Mouse (Mus musculus) hindbrain, embryonic 13.5 days (tissue): ENCODE data around the gene Nfya. TPM values are rescaled to one million over a fixed set of nuclear protein-coding genes. Genes with fewer than 3 reads are reported as not detected.
"Not testable (repeated sequence)": the region's sequence is repeated elsewhere in the genome, so short reads cannot be mapped to it uniquely, and the experiment has no call there.

Experiments used
- ATAC-seq: fragments of 200-750 bp; cut with Nextera tagmentation; 2 replicates; pipeline ENCODE4 v1.8.0; 2017; ENCODE audit warnings: moderate TSS enrichment; ENCODE audit not compliant: low FRiP score
- H3K27ac ChIP-seq: fragments of 300-500 bp; sonication (generic); 2 replicates; pipeline ENCODE4 v1.5.1; 2015; ENCODE audit warnings: inconsistent platforms, mild to moderate bottlenecking, moderate library complexity
- H3K27me3 ChIP-seq: fragments of 300-500 bp; sonication (generic); 2 replicates; pipeline ENCODE4 v1.6.1; 2015; ENCODE audit warnings: mild to moderate bottlenecking, inconsistent platforms
- H3K36me3 ChIP-seq: fragments of 300-500 bp; sonication (generic); 2 replicates; pipeline ENCODE4 v1.6.1; 2015; ENCODE audit warnings: mild to moderate bottlenecking, inconsistent platforms
- H3K4me1 ChIP-seq: fragments of 300-500 bp; sonication (generic); replicated peaks from 2 replicates; pipeline ENCODE4 v1.6.1; 2015; ENCODE audit warnings: inconsistent platforms
- H3K4me2 ChIP-seq: fragments of 300-500 bp; sonication (generic); 2 replicates; pipeline ENCODE4 v1.6.1; 2015; ENCODE audit warnings: inconsistent platforms, mild to moderate bottlenecking, moderate library complexity
- H3K4me3 ChIP-seq: fragments of 300-500 bp; sonication (generic); 2 replicates; pipeline ENCODE4 v1.5.1; 2015; ENCODE audit warnings: mild to moderate bottlenecking, inconsistent platforms
- H3K9ac ChIP-seq: fragments of 300-500 bp; sonication (generic); 2 replicates; pipeline ENCODE4 v1.6.1; 2015; ENCODE audit warnings: mild to moderate bottlenecking, inconsistent platforms
- H3K9me3 ChIP-seq: fragments of 300-500 bp; sonication (generic); 2 replicates; pipeline ENCODE4 v1.6.1; 2016; ENCODE audit warnings: inconsistent platforms
- WGBS: fragments of 180-500 bp; shearing (Covaris S2); methylation state at CpG from one replicate; pipeline ENCODE4 v1.1.7; 2015; 5-methylcytosine and 5-hydroxymethylcytosine counted together
- polyA plus RNA-seq: library from polyadenylated mRNA; unstranded; fragments of >200 nt; fragmentation: Nextera tagmentation; extraction: Ambion mirVana; gene quantifications from 2 replicates; pipeline ENCODE4 v1.2.1, GENCODE M21; 2015

Gene Nfya
- polyA plus RNA-seq, 1 experiment from 2014 or later: 13.8 TPM

DNA sequence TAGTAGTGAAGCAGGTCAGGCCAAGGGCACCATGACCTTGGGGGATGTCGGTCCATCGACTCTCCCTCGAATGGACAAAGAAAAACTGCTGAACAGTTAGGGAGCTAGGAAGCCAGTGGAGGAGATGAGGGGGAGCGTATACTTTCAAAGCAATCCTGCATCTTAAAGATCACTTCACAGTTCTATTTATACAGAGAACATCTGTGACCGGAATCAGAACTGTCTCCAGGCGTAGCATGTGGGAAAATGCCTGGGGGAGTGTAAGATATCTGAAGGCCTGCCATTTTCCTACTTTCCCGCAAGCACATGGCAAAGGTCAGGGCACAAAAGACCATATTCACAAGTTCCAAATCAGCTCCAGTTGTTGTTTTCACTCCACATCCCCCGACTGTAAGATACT, 36.7 kb downstream of the Nfya start:
- Histone ChIP-seq H3K4me1 (no peaks in the 10 kb centered on the region), H3K9ac (no peak overlapping the region), H3K4me3 (no peak overlapping the region), H3K9me3 (no peaks in the 10 kb centered on the region), H3K36me3 (no peaks in the 10 kb centered on the region), H3K27me3 (no peaks in the 10 kb centered on the region), H3K4me2 (no peak overlapping the region), H3K27ac (no peak overlapping the region)
- 80% methylated on average over 8 of the region's 8 CpGs for WGBS
- no peak for ATAC-seq

DNA sequence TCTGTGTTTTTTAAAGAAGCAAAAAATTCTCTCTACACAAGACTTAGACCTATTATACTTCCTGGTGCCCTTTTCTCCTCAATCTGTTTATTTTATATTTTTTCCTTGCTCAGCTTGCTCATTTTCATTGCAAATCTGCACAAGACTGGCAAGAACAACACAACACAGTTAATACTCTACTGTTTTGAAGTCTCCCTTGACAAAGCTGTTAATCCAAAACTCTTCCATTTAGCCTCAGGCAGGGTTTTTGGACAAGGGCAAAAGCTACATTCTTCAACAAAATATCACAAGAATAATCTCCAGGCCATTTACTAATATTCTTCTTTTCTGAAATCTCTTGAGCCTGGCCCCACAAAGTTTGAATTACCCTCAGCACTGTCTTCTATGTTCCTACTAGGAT, 38.1 kb downstream of the Nfya start:
- Histone ChIP-seq H3K36me3 (no peaks in the 10 kb centered on the region), H3K27me3 (no peaks in the 10 kb centered on the region), H3K9me3 (no peaks in the 10 kb centered on the region), H3K4me1 (no peaks in the 10 kb centered on the region), H3K4me3 (no peak overlapping the region), H3K27ac (no peak overlapping the region), H3K9ac (no peak overlapping the region), H3K4me2 (no peak overlapping the region)
- no peak for ATAC-seq

DNA sequence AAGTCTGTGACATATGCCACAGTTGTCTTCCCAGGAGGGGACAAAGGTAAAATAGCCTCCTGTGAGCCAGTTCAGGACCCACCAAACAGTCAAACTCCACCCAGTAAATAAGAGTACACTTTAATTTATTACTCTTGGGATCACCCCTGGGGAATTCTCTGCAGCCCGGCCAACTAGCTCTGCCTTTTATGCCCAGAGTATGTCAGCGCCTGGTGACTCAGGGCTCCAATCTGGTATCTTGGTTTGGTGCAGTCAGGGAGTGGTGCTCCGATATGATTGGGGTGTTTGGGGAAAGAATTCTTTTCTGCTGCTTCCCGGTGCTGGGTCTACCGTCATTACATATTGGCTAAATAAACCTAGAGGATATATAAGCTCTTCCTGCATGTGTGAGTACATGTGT, 42.9 kb downstream of the Nfya start:
- no peak overlapping the region for H3K4me3 ChIP-seq
- no peak overlapping the region for H3K4me2 ChIP-seq
- 89% methylated on average over 5 of the region's 5 CpGs for WGBS
- no peak overlapping the region for H3K9ac ChIP-seq
- no peaks in the 10 kb centered on the region for H3K36me3 ChIP-seq
- H3K4me1 ChIP-seq: no peaks in the 10 kb centered on the region
- no peak for ATAC-seq
- no peak overlapping the region for H3K27ac ChIP-seq
- H3K9me3 ChIP-seq: no peaks in the 10 kb centered on the region
- no peaks in the 10 kb centered on the region for H3K27me3 ChIP-seq

DNA sequence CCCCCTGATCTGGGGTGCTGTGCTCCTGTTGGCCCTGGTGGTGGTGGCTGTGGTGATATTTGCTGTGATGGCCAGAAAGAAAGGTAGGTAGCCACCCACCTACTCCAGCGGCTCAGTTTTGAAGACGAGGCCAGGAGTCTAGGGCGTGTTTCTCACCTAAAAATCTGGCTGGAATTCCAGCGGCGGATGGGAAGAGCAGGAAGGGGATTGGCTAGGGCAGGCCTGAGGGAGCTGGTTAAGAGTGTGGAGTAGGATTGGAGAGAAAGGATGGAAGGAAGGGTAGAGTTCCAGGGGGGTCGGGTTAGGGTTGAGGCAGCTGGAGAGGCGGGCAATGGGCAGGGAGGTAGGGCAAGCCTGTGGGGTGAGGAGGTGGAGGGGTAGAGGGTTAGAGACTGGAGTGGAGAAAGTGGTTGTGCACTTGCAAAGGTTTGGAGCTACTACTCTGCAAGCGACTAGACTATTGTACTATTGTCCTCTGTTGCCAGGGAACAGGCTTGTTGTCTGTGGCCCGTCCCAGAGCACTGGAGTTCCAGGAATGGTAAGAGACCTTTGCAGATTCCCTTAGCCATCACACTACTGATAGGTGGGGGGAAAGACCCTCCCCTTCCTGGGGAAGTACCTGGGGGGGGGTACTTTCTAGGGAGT, 44.1 kb downstream of the Nfya start:
- ATAC-seq: no peak
- Histone ChIP-seq H3K9ac (no peak overlapping the region), H3K9me3 (no peaks in the 10 kb centered on the region), H3K4me2 (no peak overlapping the region), H3K36me3 (no peaks in the 10 kb centered on the region), H3K27me3 (no peaks in the 10 kb centered on the region), H3K4me1 (no peaks in the 10 kb centered on the region), H3K4me3 (no peak overlapping the region), H3K27ac (no peak overlapping the region)
- 71% methylated on average over 9 of the region's 9 CpGs for WGBS

DNA sequence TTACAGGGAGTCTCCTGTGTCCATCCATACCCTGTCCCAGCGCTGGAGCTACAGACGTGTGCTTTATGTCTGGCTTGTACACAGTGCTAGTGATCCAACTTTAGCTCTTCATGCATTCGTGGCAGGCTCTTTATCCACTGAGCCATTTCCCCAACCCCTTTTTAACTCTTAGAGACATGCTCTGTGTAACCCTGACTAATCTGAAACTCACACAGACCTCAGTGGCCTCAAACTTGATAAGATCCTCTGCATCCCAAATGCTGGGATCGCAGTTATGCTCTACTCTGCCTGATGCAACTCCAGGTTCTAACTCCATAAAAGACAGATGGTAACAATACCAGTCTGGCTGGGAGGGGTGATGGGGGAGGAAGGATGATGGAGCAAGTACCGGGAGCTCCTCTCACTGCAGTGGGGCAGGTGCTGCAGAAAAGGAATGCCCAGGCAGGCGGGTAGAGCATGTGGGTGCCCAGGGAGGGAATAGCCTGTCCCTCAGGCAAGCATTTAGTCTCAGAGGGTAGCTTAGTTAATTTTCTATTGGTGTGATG, 46.2 kb downstream of the Nfya start:
- H3K27ac ChIP-seq: no peak overlapping the region
- no peaks in the 10 kb centered on the region for H3K4me1 ChIP-seq
- H3K9ac ChIP-seq: no peak overlapping the region
- 79% methylated on average over 6 of the region's 6 CpGs for WGBS
- H3K4me2 ChIP-seq: no peak overlapping the region
- no peak overlapping the region for H3K4me3 ChIP-seq
- H3K27me3 ChIP-seq: no peaks in the 10 kb centered on the region
- H3K9me3 ChIP-seq: no peaks in the 10 kb centered on the region
- H3K36me3 ChIP-seq: no peaks in the 10 kb centered on the region
- no peak for ATAC-seq

DNA sequence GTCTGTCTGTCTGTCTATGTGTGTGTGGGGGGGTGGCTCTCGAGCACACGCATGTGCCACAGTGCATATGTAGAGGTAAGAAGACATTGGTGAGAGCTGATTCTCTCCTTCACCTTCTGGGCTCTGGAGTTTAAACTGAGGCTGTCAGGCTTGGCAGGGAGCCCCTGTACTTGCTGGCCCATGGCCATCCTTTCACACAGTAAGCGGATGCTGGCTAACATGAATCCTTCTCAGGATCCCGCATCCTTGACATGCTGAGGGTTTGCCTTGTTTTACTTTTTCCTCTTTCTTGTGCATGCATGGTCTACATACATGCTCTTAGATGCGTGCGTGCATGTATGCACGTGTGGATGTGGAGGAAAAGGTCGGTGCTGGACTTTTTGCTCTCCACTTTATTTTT, 46.7 kb downstream of the Nfya start:
- no peaks in the 10 kb centered on the region for H3K4me1 ChIP-seq
- no peaks in the 10 kb centered on the region for H3K36me3 ChIP-seq
- H3K4me2 ChIP-seq: no peak overlapping the region
- H3K9me3 ChIP-seq: no peaks in the 10 kb centered on the region
- ATAC-seq: no peak
- no peak overlapping the region for H3K4me3 ChIP-seq
- H3K27ac ChIP-seq: no peak overlapping the region
- WGBS: 90% methylated on average over 8 of the region's 8 CpGs
- no peaks in the 10 kb centered on the region for H3K27me3 ChIP-seq
- H3K9ac ChIP-seq: no peak overlapping the region

DNA sequence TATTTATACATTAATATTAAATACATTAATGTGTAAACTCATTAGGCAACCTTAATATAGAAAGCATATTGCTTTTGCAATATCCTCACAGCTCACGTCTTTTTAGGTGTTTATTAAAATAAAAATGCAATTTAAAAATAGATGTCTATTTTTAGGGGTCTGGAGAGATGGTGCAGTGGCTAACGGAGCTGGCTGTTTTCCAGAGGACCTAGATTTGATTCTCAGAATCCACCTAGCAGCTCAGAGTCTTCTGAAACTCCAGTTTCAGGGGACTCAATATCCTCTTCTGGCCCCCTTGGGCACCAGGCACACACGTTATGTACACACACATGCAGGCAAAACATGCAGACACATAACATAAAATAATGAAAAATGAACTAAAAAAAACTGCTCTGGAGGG, 47.4 kb downstream of the Nfya start:
- Histone ChIP-seq H3K9ac (no peak overlapping the region), H3K4me1 (no peaks in the 10 kb centered on the region), H3K4me2 (no peak overlapping the region), H3K27ac (no peak overlapping the region), H3K27me3 (no peaks in the 10 kb centered on the region), H3K9me3 (no peaks in the 10 kb centered on the region), H3K36me3 (no peaks in the 10 kb centered on the region), H3K4me3 (no peak overlapping the region)
- WGBS: 76% methylated on average over 3 of the region's 3 CpGs
- ATAC-seq: no peak

DNA sequence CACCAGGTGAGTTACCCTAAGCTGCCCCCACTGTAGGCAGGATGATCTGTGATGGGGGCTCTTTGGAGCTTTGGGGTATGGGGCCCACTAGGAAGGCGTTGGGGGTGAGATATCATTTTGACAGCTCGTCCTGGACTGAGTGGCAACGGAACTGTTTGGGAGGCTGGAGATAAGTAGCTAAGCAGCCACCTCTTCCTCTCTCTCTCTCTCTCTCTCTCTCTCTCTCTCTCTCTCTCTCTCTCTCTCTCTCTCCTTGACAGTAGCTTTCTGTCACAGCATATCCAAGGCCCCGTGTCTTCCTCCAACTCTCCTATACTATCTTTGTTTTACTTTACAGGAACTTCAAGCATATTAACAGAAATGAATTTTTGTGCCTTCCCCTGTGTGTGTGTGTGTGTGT, 49.2 kb downstream of the Nfya start:
- Histone ChIP-seq H3K9me3 (no peaks in the 10 kb centered on the region), H3K4me1 (no peaks in the 10 kb centered on the region), H3K36me3 (no peaks in the 10 kb centered on the region), H3K27ac (no peak overlapping the region), H3K4me3 (no peak overlapping the region), H3K9ac (no peak overlapping the region), H3K4me2 (no peak overlapping the region), H3K27me3 (no peaks in the 10 kb centered on the region)
- WGBS: 91% methylated on average over 4 of the region's 4 CpGs
- no peak for ATAC-seq

DNA sequence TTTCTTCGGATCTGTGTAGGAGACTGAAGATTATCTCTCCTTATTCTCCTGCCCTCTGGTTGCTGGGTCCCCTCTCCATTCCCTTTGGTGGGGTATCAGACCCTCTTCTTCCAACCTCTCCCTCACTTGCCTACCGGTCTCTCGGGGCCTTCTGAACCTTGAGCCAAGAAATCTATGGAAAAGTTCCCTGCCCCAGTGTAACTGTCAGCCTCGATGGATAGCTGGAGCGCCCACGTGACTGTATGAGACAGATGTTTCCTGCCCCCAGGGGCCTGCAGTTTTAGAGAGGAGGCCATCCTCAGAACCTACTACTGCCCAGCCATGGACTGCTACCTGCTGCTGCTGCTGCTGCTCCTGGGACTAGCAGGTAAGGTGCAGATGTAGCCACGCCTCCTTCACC, 50.1 kb downstream of the Nfya start, which contains the start of gene Treml1:
Gene Treml1 (plus strand): TSS at position 301 of the 400 bp plus-strand sequence.
- Histone ChIP-seq H3K36me3 (no peaks in the 10 kb centered on the region), H3K9me3 (no peaks in the 10 kb centered on the region), H3K4me3 (no peak within 1 kb of the TSS), H3K4me1 (no peaks in the 10 kb centered on the region), H3K27me3 (no peaks in the 10 kb centered on the region), H3K27ac (no peak within 1 kb of the TSS), H3K9ac (no peak within 1 kb of the TSS), H3K4me2 (no peak within 1 kb of the TSS)
- no peak for ATAC-seq
- 83% methylated on average over 7 of the region's 7 CpGs for whole genome bisulfite sequencing

DNA sequence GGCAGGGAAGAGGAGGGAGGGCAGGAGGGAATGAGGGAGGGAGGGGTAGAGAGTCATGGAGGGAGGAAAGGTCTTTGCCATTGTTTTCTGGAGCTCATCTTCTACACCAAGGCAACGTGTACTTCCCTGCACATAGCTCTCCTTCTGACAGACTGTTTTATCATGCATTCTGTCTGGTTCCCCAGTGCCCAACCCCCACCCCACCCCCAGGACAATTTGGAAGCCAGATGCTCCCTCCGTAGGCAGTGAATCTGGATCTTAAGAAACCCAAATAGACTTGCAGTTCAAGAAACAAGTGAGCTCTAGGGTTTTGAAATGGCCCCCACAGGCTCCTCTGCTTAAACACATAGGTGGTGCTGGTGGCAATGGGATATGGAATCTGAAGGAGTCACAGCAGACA, 51.8 kb downstream of the Nfya start:
- no peak for ATAC-seq
- Histone ChIP-seq H3K4me3 (no peak overlapping the region), H3K4me2 (no peak overlapping the region), H3K9ac (no peak overlapping the region), H3K27ac (no peak overlapping the region), H3K4me1 (no peaks in the 10 kb centered on the region), H3K27me3 (no peaks in the 10 kb centered on the region), H3K9me3 (no peaks in the 10 kb centered on the region), H3K36me3 (no peaks in the 10 kb centered on the region)
- 33% methylated on average over 2 of the region's 2 CpGs for WGBS

DNA sequence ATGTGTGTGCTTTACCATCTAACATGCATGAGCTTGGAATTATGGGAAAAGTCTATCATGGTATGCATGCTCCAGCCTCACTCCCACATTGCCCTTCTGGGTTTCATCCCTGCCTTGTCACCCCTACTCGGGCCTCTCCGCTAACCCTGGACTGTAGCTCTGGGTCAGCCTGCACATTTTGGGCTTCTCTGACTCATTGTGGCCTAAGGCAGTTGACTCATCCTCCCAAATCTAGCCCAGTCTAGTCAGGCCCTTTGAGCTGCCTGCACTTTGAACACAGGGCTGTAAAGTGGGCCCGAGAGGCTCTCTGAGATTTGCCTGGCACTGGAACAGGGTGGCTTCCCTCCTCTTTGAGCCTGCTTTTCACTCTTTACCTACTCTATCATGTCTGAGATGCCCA, 53.9 kb downstream of the Nfya start:
- H3K27ac ChIP-seq: no peak overlapping the region
- H3K4me1 ChIP-seq: no peaks in the 10 kb centered on the region
- no peak overlapping the region for H3K4me3 ChIP-seq
- 95% methylated on average over 3 of the region's 3 CpGs for WGBS
- no peaks in the 10 kb centered on the region for H3K27me3 ChIP-seq
- no peak for ATAC-seq
- no peaks in the 10 kb centered on the region for H3K9me3 ChIP-seq
- no peaks in the 10 kb centered on the region for H3K36me3 ChIP-seq
- no peak overlapping the region for H3K4me2 ChIP-seq
- H3K9ac ChIP-seq: no peak overlapping the region

DNA sequence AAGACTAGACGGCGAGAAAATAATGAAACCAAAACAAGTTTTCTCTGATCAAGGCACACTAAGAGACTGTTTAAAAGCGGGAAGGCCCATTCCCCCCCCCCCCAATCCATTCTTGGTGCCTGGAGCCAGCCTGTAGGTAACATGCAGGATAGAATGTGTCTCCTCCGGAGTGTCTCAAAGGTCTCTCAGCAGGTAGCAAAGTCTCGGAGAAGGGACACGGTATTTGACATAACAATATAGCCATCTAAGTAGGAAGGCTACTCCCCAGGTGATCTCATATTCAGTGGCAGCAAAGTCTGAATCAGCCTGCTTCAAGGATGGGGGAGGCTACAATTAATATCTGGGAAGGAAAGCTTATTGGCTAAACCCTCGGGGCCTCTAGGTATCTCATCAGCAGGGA, 56.7 kb downstream of the Nfya start:
- H3K4me2 ChIP-seq, H3K36me3 ChIP-seq, H3K27me3 ChIP-seq, H3K9me3 ChIP-seq, ATAC-seq, H3K4me3 ChIP-seq, H3K9ac ChIP-seq, H3K27ac ChIP-seq, H3K4me1 ChIP-seq: not testable (repeated sequence)
- WGBS: 65% methylated on average over 7 of the region's 7 CpGs

DNA sequence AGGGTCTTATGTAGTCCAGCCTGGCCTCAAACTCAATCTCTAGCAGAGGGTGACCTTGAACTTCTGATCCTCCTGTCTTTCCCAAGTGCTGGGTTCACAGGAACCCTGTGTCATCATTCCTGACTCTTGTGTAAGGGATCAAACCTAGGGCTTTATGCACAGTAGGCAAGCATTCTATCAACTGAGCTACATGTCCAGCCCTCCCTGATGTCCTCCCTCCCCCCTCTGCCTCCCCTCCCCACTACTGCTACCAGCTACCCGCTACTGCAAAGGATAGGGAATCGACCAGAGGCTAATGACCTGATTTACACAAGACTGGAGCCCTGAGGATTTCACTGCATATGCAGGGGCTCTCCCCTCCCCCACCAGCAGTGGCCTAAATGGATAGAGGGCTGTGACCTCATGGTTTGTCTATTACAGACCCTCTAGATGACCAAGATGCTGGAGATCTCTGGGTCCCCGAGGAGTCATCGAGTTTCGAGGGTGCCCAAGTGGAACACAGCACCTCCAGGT, 59.0 kb downstream of the Nfya start:
- Histone ChIP-seq H3K27me3 (no peaks in the 10 kb centered on the region), H3K9ac (no peak overlapping the region), H3K9me3 (no peaks in the 10 kb centered on the region), H3K27ac (no peak overlapping the region), H3K4me2 (no peak overlapping the region), H3K4me3 (no peak overlapping the region), H3K4me1 (no peaks in the 10 kb centered on the region), H3K36me3 (no peaks in the 10 kb centered on the region)
- no peak for ATAC-seq
- 77% methylated on average over 5 of the region's 5 CpGs for WGBS
